29 mouse cellular contexts compared by ENCODE assay signal in genomic region chr2:153332271-153332670, GRCm38 (mm10). TPM values are rescaled to one million over a fixed set of nuclear protein-coding genes. Genes with fewer than 3 reads are reported as not detected.
DNase-seq lines count a peak whose midpoint lies in the region; ATAC-seq lines count a peak whose summit lies in the region.
"Had no signal": no experiment of that assay in that cellular context is flagged by ENCODE, and none has a peak within 500 bp of the region (broad histone marks: within the 10 kb centered on the region; RNA-seq: fewer than 3 reads in every experiment).

No protein-coding gene starts in this region.

- 0 out of 2 replicates have a peak, but pooled peaks have one; percentile 40 for ATAC-seq in cerebellum, adult (ENCODE audit: insufficient number of reproducible peaks, low FRiP score, low TSS enrichment)
- ATAC-seq in erythroblast, adult 5-6 weeks (replicated peaks; ENCODE audit: low FRiP score, poor library complexity, severe bottlenecking), result 0 out of 2 replicates have a peak, but pooled peaks have one; percentile 26
- ATAC-seq in forebrain, embryonic 14.5 days, result no peak
- ATAC-seq: intestine, embryonic 16.5 days; lung, postnatal 0 days; midbrain, embryonic 13.5 days had no signal

- no peak overlapping the region for H3K4me2 ChIP-seq in forebrain, embryonic 14.5 days (ENCODE audit: low read length)
- H3K4me2 ChIP-seq: embryonic facial prominence, embryonic 13.5 days; forebrain, embryonic 12.5 days; heart, embryonic 12.5 days; hindbrain, embryonic 13.5 days; limb, embryonic 15.5 days; liver, embryonic 13.5 days; midbrain, embryonic 13.5 days; neural tube, embryonic 13.5 days had no signal

- no peaks in the 10 kb centered on the region for H3K9me3 ChIP-seq in forebrain, embryonic 14.5 days (replicated peaks; ENCODE audit: control insufficient read depth, low read length)
- H3K9me3 ChIP-seq: embryonic facial prominence, embryonic 13.5 days; forebrain, embryonic 12.5 days; heart, embryonic 12.5 days; hindbrain, embryonic 13.5 days; limb, embryonic 10.5 days; limb, embryonic 15.5 days; liver, embryonic 13.5 days; midbrain, embryonic 13.5 days; neural tube, embryonic 13.5 days had no signal

- no peaks in the 10 kb centered on the region for H3K4me1 ChIP-seq in forebrain, embryonic 14.5 days (ENCODE audit: control insufficient read depth, insufficient read depth, low read length)
- H3K4me1 ChIP-seq: embryonic facial prominence, embryonic 13.5 days; forebrain, embryonic 12.5 days; hindbrain, embryonic 13.5 days; limb, embryonic 15.5 days; midbrain, embryonic 13.5 days; neural tube, embryonic 13.5 days had no signal

- no peak for DNase-seq in cerebellum, postnatal 4 days (ENCODE audit: low spot score in 2 of 2)
- DNase-seq in cerebellum, adult 11-12 months, result peak; percentile 49
- DNase-seq in cerebellum, adult 9-11 months, result peak; percentile 63
- no peak for DNase-seq in kidney, postnatal 4 days
- DNase-seq in forebrain, embryonic 14.5 days (ENCODE audit: low spot score), result no peak
- DNase-seq: adrenal gland, adult 2 months; embryo, embryonic 11 days; gastrocnemius, postnatal 25 days; heart, adult 2 months; heart, postnatal 4 days; kidney, adult 8-10 months; layer of hippocampus, postnatal 36 days had no signal

- H3K27me3 ChIP-seq in forebrain, embryonic 14.5 days (replicated peaks; ENCODE audit: control insufficient read depth, insufficient read depth, low read length), result no peaks in the 10 kb centered on the region
- H3K27me3 ChIP-seq: CH12.LX; embryonic facial prominence, embryonic 13.5 days; forebrain, embryonic 12.5 days; heart, embryonic 12.5 days; hindbrain, embryonic 13.5 days; limb, embryonic 15.5 days; liver, embryonic 13.5 days; midbrain, embryonic 13.5 days; neural tube, embryonic 13.5 days had no signal

- H3K27ac ChIP-seq in forebrain, embryonic 14.5 days (ENCODE audit: low read depth, low read length), result no peak overlapping the region
- H3K27ac ChIP-seq: embryonic facial prominence, embryonic 13.5 days; forebrain, embryonic 12.5 days; heart, adult 2 months; hindbrain, embryonic 13.5 days; kidney, postnatal 0 days; limb, embryonic 10.5 days; limb, embryonic 15.5 days; liver, embryonic 13.5 days; macrophage; midbrain, embryonic 13.5 days; neural tube, embryonic 13.5 days had no signal

- WGBS in forebrain, embryonic 14.5 days, result 94% methylated on average over 5 of the region's 5 CpGs

- H3K9ac ChIP-seq in forebrain, embryonic 14.5 days (ENCODE audit: low read length), result no peak overlapping the region
- H3K9ac ChIP-seq: embryonic facial prominence, embryonic 13.5 days; forebrain, embryonic 12.5 days; heart, embryonic 12.5 days; hindbrain, embryonic 13.5 days; limb, embryonic 15.5 days; liver, embryonic 13.5 days; midbrain, embryonic 13.5 days; neural tube, embryonic 13.5 days had no signal

- peaks cover 51% of the 10 kb centered on the region for H3K36me3 ChIP-seq in forebrain, embryonic 14.5 days (ENCODE audit: control insufficient read depth, insufficient read depth, low read length)

- no peak overlapping the region for H3K4me3 ChIP-seq in forebrain, embryonic 14.5 days (ENCODE audit: low read depth, low read length)
- H3K4me3 ChIP-seq: embryonic facial prominence, embryonic 13.5 days; erythroblast, embryonic 14.5 days; forebrain, embryonic 12.5 days; heart, adult 2 months; heart, embryonic 12.5 days; hindbrain, embryonic 13.5 days; limb, embryonic 10.5 days; limb, embryonic 15.5 days; liver, embryonic 13.5 days; midbrain, embryonic 13.5 days; neural tube, embryonic 13.5 days had no signal

RNA-seq across cellular contexts. Expression of gene Asxl1, which starts 13.4 kb away (rescaled TPM):
- total RNA-seq in erythroblast, adult 5-6 weeks (2015; ENCODE audit: low replicate concordance), result 10.8 and 17.1 TPM in 2 replicates
- 14.7 and 18.5 TPM in 2 replicates for total RNA-seq in erythroblast, adult 5-6 weeks (2017; ENCODE audit: low replicate concordance)
- polyA plus RNA-seq in forebrain, embryonic 14.5 days (2014; fragmentation: Nextera tagmentation; extraction: Ambion mirVana), result 13.6 and 13.7 TPM in 2 replicates

RNA-seq across cellular contexts. Expression of gene Kif3b, which starts 41.1 kb away (rescaled TPM):
- total RNA-seq in erythroblast, adult 5-6 weeks (2015; ENCODE audit: low replicate concordance), result 2.9 and 6.5 TPM in 2 replicates
- total RNA-seq in erythroblast, adult 5-6 weeks (2017; ENCODE audit: low replicate concordance), result 5.4 and 5.7 TPM in 2 replicates
- polyA plus RNA-seq in forebrain, embryonic 14.5 days (2014; fragmentation: Nextera tagmentation; extraction: Ambion mirVana), result 14.2 and 15.8 TPM in 2 replicates

Comparison
In these comparisons a context has a peak if more than half of its experiments do, and no peak if none do; other contexts are left out.
1. DNase-seq: peak in cerebellum, adult 11-12 months (single experiment) and cerebellum, adult 9-11 months (single experiment); none in cerebellum, postnatal 4 days (0 of 2), kidney, postnatal 4 days (0 of 2) and forebrain, embryonic 14.5 days (single experiment).